Mouse (Mus musculus): ENCODE measurements around the gene Wdr62.

- no peak for TF ChIP-seq CTCF (IDR thresholded peaks at IDR 0.05; ENCODE audit: low read depth)
- no peak for TF ChIP-seq EP300 (IDR thresholded peaks at IDR 0.05; ENCODE audit: low read depth)
These were observed 35.6 kb upstream of the Wdr62 start for GRCm38 (mm10) chr7:30315559-30316529.
